Mouse (Mus musculus): ENCODE results near the gene Nfib.

The Nfib gene

DNA sequence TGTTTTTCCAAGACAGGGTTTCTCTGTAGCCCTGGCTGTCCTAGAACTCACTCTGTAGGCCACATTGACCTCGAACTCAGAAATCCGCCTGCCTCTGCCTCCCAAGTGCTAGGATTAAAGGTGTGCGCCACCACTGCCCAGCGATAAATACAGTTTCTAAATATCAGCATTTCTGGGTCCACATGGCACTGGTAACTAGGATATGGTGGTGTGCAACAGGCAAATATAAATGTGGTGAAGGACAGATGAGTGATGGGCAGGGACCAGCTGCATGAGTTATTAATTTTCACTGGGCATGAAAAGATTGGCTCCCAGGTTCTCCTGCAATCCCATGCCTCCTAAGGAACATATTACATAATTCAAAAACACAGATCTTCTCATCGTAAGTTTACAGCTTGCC is 266.9 kb downstream of the Nfib start:
- DNase-seq (ENCODE audit: extremely low spot score, low read depth, low spot score) = no peak

- no peak for DNase-seq (ENCODE audit: extremely low spot score, low read depth, low spot score)
Measured at GRCm38 (mm10) chr4:82437533-82438318, 267.8 kb downstream of the Nfib start.

GRCm38 (mm10) chr4:82436656-82437055 is 268.9 kb downstream of the Nfib start:
- DNase-seq (ENCODE audit: extremely low spot score, low read depth, low spot score) = no peak

DNA sequence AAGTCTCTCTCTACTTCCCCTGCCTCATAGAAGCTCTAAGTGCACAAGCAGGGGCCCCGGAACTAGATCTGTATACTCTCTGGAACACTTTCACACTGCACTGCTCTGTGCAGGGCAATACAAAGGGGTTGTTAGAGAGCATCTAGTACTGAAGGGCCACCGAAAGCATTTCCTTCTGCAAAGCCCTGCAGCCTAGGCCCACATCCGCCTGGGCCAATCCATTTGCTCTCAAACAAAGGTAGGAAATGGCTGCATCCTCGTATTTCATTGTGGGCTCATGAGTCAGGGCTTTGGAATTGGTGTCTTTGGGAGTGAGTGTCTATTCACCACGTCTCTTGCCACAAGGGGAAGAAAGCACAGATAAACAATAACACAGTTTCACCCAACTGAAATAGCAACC is 269.8 kb downstream of the Nfib start:
- no peak for DNase-seq (ENCODE audit: extremely low spot score, low read depth, low spot score)

- no peak for DNase-seq (ENCODE audit: extremely low spot score, low read depth, low spot score)
Measured at GRCm38 (mm10) chr4:82433926-82434705, 271.4 kb downstream of the Nfib start.

DNA sequence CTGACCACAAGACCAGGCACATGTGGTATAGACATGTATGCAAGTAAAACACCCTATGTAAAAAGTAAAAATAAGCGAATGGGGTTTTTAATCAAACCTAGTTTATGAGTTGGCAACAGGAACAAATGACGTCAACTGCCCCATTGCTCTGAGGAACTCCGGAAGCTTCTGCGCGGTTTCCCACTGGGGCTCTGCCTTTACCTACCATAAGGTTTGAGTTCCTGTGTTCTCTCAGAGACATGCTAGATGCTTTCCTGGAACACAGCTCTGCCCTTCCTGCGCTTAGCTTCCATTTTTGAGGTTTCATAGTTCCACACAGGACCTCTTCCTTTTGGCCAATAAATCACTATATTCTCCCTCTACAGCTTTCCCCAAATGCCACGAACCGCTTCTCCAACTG is 273.7 kb downstream of the Nfib start:
- no peak for DNase-seq (ENCODE audit: extremely low spot score, low read depth, low spot score)

GRCm38 (mm10) chr4:82430802-82431201 is 274.7 kb downstream of the Nfib start:
- DNase-seq (ENCODE audit: extremely low spot score, low read depth, low spot score) = no peak

DNA sequence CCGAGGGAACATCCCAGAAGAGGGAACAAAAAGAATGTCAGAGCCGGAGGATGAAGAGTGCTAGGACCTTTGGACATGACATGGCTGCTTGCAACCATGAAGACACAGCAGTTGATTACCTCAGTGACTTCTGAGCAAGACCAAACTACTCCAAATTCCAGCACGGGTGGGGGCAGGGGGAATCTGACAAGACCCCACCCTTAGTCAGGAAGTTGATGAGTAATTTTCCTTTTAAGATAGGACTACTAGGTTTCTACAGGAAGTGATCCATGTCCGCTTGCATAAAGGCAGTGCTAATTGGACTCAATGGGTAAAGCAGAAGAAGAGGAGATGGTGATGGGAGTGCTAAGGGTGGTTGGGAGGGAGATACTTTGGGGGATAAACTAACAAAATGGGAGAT is 279.3 kb downstream of the Nfib start:
- DNase-seq (ENCODE audit: extremely low spot score, low read depth, low spot score) = no peak

GRCm38 (mm10) chr4:82418241-82418640 is 287.3 kb downstream of the Nfib start:
- DNase-seq (ENCODE audit: extremely low spot score, low read depth, low spot score) = no peak

- no peak for DNase-seq (ENCODE audit: extremely low spot score, low read depth, low spot score)
Measured at GRCm38 (mm10) chr4:82415817-82416216, 289.7 kb downstream of the Nfib start.

DNA sequence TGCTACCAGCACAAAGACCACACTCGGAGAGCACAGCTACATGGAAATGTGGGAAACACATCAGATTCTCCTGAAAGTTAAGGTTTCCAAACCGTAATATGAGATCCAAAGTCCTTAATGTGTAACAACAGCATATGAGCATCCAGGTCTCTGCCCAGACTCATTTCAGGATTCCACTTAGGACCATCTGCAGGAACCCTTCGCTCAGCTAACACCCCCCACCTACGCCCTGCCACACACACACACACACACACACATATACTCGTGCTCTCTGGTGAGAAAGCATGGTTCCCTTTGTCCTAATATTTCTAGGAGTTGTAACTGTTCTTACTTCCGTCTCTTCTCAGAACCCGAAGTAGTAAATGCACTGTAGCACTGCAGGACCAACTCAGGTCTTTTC is 292.9 kb downstream of the Nfib start:
- DNase-seq (ENCODE audit: extremely low spot score, low read depth, low spot score) = no peak

- DNase-seq (ENCODE audit: extremely low spot score, low read depth, low spot score) = no peak
Measured at GRCm38 (mm10) chr4:82411965-82412364, 293.6 kb downstream of the Nfib start.

- DNase-seq (ENCODE audit: extremely low spot score, low read depth, low spot score) = no peak
Measured at GRCm38 (mm10) chr4:82408463-82409404, 296.8 kb downstream of the Nfib start.

DNA sequence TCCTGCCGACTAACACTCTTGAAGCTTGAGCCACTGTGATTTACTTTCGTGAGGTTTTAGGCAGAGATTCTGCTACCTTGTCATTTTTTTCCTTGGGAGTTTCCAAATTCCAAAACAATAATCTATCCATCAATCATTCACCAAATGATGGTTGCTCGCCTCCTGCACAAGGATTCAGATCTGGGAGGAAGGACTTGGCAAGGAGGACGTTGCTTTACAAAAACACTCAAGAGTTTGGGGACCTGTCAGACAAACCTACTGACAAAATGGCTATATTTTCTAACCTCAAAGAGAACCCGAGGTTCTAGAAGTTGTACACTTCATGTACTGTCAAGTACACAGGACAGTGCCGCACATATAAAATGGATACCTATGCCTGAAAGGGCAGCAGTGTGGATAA is 299.0 kb downstream of the Nfib start:
- no peak for DNase-seq (ENCODE audit: extremely low spot score, low read depth, low spot score)

DNA sequence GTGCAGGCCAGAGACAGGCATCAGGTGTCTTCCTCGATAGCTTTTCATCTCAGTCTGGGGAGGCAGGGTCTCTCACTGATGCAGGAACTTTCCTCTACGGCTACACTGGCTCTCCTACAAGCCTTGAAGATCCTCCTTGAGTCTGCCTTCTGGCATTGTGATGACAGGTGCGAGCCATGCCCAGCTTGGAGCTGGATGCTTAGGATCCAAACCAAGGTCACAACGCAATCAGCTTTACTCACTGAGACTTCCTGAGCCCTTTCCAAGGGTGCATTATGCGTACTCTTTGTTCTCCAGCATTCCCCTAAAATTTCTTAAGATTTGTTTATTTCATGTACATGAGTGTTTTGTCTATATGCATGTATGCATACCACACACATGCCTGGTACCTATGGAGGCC is 299.8 kb downstream of the Nfib start:
- no peak for DNase-seq (ENCODE audit: extremely low spot score, low read depth, low spot score)

DNA sequence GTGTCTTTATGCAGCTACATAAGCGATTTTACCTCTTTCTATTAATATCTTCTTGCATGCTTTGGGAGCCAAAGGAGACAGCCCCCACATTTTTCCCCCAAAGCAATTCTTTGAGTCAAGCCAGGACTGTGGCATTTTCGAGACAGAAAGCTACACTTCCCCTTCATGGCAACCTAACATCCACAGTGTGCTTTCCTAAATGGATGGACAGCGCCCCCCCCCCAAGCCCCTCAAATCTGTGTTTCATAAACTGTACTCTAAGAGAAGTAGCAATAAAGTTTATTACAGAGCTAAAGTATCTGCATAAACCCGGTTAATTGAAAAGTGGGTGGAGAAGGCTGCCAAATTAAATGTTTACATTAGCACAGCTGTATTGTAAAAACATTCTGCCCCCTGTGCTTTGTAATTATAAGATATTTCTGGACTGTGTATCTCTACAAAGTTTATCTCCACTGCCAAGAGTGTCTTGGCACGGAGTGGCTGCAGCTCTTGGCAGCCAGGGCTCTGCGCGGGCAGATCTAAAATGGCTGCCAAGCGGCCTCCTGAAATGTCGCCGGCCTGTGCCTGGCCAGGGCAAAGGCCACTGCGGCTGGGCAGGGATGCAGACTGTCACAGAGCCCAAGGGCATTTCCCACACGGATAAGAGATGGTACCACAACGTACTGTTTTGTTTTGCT is 301.4 kb downstream of the Nfib start:
- no peak for DNase-seq (ENCODE audit: extremely low spot score, low read depth, low spot score)

DNA sequence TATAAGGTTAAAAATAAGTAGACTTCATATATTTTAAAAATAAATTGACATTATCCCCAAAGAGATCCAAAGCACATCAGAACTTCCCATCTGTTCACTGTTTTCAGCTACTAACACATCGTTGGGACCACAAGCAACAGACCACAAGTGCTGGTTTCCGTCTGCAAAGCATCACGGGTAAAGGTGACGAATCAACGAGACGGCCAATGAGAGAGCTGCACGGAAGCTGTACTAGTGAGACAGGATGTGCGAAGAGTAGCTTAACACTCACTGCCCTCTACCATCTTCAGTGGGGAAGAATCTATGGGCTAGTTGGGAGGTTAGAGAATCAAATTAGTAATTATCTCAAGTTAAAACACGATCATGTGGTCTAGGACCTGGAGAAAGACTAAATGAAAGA is 302.9 kb downstream of the Nfib start:
- DNase-seq (ENCODE audit: extremely low spot score, low read depth, low spot score) = no peak

- DNase-seq (ENCODE audit: extremely low spot score, low read depth, low spot score) = no peak
Measured at GRCm38 (mm10) chr4:82401450-82402061, 304.0 kb downstream of the Nfib start.

- no peak for DNase-seq (ENCODE audit: extremely low spot score, low read depth, low spot score)
Measured at GRCm38 (mm10) chr4:82400536-82400935, 305.0 kb downstream of the Nfib start.

All from hindlimb bud, embryonic 11.5 days (tissue).